11 mouse cellular contexts compared by ENCODE assay signal in genomic region chr13:55022715-55023114, GRCm38 (mm10). TPM values are rescaled to one million over a fixed set of nuclear protein-coding genes. Genes with fewer than 3 reads are reported as not detected.
A peak's percentile ranks its signal among the peaks of the same experiment; 100 is the strongest.
DNase-seq lines count a peak whose midpoint lies in the region; ATAC-seq lines count a peak whose summit lies in the region.
"Had no signal": no experiment of that assay in that cellular context is flagged by ENCODE, and none has a peak within 500 bp of the region (broad histone marks: within the 10 kb centered on the region; RNA-seq: fewer than 3 reads in every experiment).

No protein-coding gene starts in this region.

- WGBS in heart, embryonic 12.5 days: 67% methylated on average over 9 of the region's 9 CpGs
- WGBS in forebrain, embryonic 11.5 days: 90% methylated on average over 9 of the region's 9 CpGs

- no peaks in the 10 kb centered on the region for H3K27me3 ChIP-seq in heart, embryonic 12.5 days (replicated peaks)
- no peaks in the 10 kb centered on the region for H3K27me3 ChIP-seq in forebrain, embryonic 11.5 days (ENCODE audit: control insufficient read depth, insufficient read depth, low read length)

- no peak overlapping the region for H3K9ac ChIP-seq in heart, embryonic 12.5 days
- H3K9ac ChIP-seq in forebrain, embryonic 11.5 days (ENCODE audit: low read length): no peak overlapping the region

- no peaks in the 10 kb centered on the region; the same call in 1 of the 2 replicates for H3K9me3 ChIP-seq in heart, embryonic 12.5 days (replicated peaks)
- H3K9me3 ChIP-seq in forebrain, embryonic 11.5 days (ENCODE audit: control insufficient read depth, low read length): no peaks in the 10 kb centered on the region

- DNase-seq in heart, adult 9 months (ENCODE audit: low spot score in 2 of 2): peak; percentile 31 to 41
- peak; percentile 57 for DNase-seq in CD4-positive, CD25-positive, alpha-beta regulatory T cell, adult 2 months (ENCODE audit: low read depth, low spot score)
- no peak for DNase-seq in thymus, postnatal 14 days
- no peak for DNase-seq in forebrain, embryonic 11.5 days (ENCODE audit: low spot score)
- DNase-seq in cerebellum, postnatal 4 days (ENCODE audit: low spot score in 2 of 2): no peak
- DNase-seq: midbrain, embryonic 14.5 days; right cerebral cortex, postnatal 25 days had no signal

- no peak overlapping the region for H3K27ac ChIP-seq in heart, embryonic 12.5 days (ENCODE audit: poor library complexity, severe bottlenecking)
- H3K27ac ChIP-seq in forebrain, embryonic 11.5 days (ENCODE audit: low read depth, low read length): no peak overlapping the region
- H3K27ac ChIP-seq: left cerebral cortex, adult 2 months had no signal

- no peak for ATAC-seq in heart, embryonic 12.5 days (ENCODE audit: insufficient number of reproducible peaks, low FRiP score)
- peak; percentile 38 for ATAC-seq in granulocyte monocyte progenitor cell, adult 5-6 weeks (replicated peaks; ENCODE audit: poor library complexity, severe bottlenecking)
- ATAC-seq in megakaryocyte, adult 5-6 weeks (ENCODE audit: poor library complexity, severe bottlenecking): 0 out of 2 replicates have a peak, but pooled peaks have one; percentile 19
- ATAC-seq in forebrain, embryonic 11.5 days (replicated peaks; ENCODE audit: low FRiP score): no peak

- peaks cover 5% of the 10 kb centered on the region; the same call in 1 of the 2 replicates for H3K4me1 ChIP-seq in heart, embryonic 12.5 days (replicated peaks)
- H3K4me1 ChIP-seq in forebrain, embryonic 11.5 days (replicated peaks; ENCODE audit: control insufficient read depth, insufficient read depth, low read length): 0 out of 2 replicates have a peak, but pooled peaks cover 2% of the 10 kb centered on the region

- no peak overlapping the region for H3K4me2 ChIP-seq in heart, embryonic 12.5 days
- no peak overlapping the region for H3K4me2 ChIP-seq in forebrain, embryonic 11.5 days (ENCODE audit: low read depth, low read length, severe bottlenecking)

- H3K4me3 ChIP-seq in heart, embryonic 12.5 days: no peak overlapping the region
- no peak overlapping the region for H3K4me3 ChIP-seq in forebrain, embryonic 11.5 days (ENCODE audit: low read depth, low read length)
- H3K4me3 ChIP-seq: left cerebral cortex, adult 2 months had no signal

- H3K36me3 ChIP-seq in heart, embryonic 12.5 days: peaks cover 7% of the 10 kb centered on the region
- H3K36me3 ChIP-seq in forebrain, embryonic 11.5 days (ENCODE audit: control insufficient read depth, insufficient read depth, low read length): no peaks in the 10 kb centered on the region

RNA-seq across cellular contexts. Expression of gene Hk3, which starts 1.5 kb away (rescaled TPM):
- 0.42 and 0.68 TPM in 2 replicates for polyA plus RNA-seq in heart, embryonic 12.5 days (2016; fragmentation: Nextera tagmentation; extraction: Ambion mirVana)
- 190 and 234 TPM in 2 replicates for total RNA-seq in granulocyte monocyte progenitor cell, adult 5-6 weeks (2014; fragmentation: Nextera tagmentation)
- total RNA-seq in granulocyte monocyte progenitor cell, adult 5-6 weeks (2017): 194 and 218 TPM in 2 replicates
- 37.9 and 43.1 TPM in 2 replicates for total RNA-seq in megakaryocyte, adult 5-6 weeks (2015)
- 99.2 and 109 TPM in 2 replicates for total RNA-seq in megakaryocyte, adult 5-6 weeks (2017)
- polyA plus RNA-seq in forebrain, embryonic 11.5 days (2014; fragmentation: Nextera tagmentation; extraction: Ambion mirVana): 0.41 and 0.65 TPM in 2 replicates

Comparison
In these comparisons a context has a peak if more than half of its experiments do, and no peak if none do; other contexts are left out.
1. DNase-seq: peak in heart, adult 9 months (2 of 2) and CD4-positive, CD25-positive, alpha-beta regulatory T cell, adult 2 months (single experiment); none in thymus, postnatal 14 days (single experiment), forebrain, embryonic 11.5 days (single experiment) and cerebellum, postnatal 4 days (0 of 2).
2. ATAC-seq: peak in granulocyte monocyte progenitor cell, adult 5-6 weeks (single experiment) and megakaryocyte, adult 5-6 weeks (single experiment); none in heart, embryonic 12.5 days (single experiment) and forebrain, embryonic 11.5 days (single experiment).